Mouse (Mus musculus) heart, adult 8-10 months (tissue): Measurements from ENCODE around the gene Cplx2. TPM values are rescaled to one million over a fixed set of nuclear protein-coding genes. Genes with fewer than 3 reads are reported as not detected.

Experiments
- DNase-seq: peaks from one replicate; pipeline ENCODE4 v3.0.0; 2022; ENCODE audit warnings: low spot score
- total RNA-seq, 4 experiments: library from RNA; stranded (reverse); gene quantifications; 2 replicates each; pipeline ENCODE4 v1.2.4; 2022

Cplx2 gene
- total RNA-seq, 4 experiments from 2014 or later = 2.0 to 3.0 (median 2.5) TPM

GRCm38 (mm10) chr13:54367758-54368157, 3.4 kb upstream of the Cplx2 start:
- DNase-seq = no peak

- DNase-seq = no peak
Observed at GRCm38 (mm10) chr13:54368181-54368580, 3.0 kb upstream of the Cplx2 start.

GRCm38 (mm10) chr13:54371387-54372330, 510 bp downstream of the Cplx2 start:
- DNase-seq = peak; percentile 51

GRCm38 (mm10) chr13:54372665-54373064, 1.5 kb downstream of the Cplx2 start:
- peak; percentile 7 for DNase-seq

GRCm38 (mm10) chr13:54374106-54374706, 3.1 kb downstream of the Cplx2 start:
- DNase-seq = no peak

- DNase-seq = no peak
Observed at GRCm38 (mm10) chr13:54375497-54376495, 4.6 kb downstream of the Cplx2 start.

- no peak for DNase-seq
Observed at GRCm38 (mm10) chr13:54376736-54377135, 5.6 kb downstream of the Cplx2 start.

- no peak for DNase-seq
Observed at GRCm38 (mm10) chr13:54378051-54378450, 6.9 kb downstream of the Cplx2 start.

GRCm38 (mm10) chr13:54380421-54380820, 9.3 kb downstream of the Cplx2 start:
- no peak for DNase-seq

GRCm38 (mm10) chr13:54381396-54381795, 10.2 kb downstream of the Cplx2 start:
- no peak for DNase-seq

- no peak for DNase-seq
Observed at GRCm38 (mm10) chr13:54383531-54383930, 12.4 kb downstream of the Cplx2 start.

GRCm38 (mm10) chr13:54384518-54384917, 13.4 kb downstream of the Cplx2 start:
- DNase-seq = no peak

- no peak for DNase-seq
Observed at GRCm38 (mm10) chr13:54385008-54386004, 14.2 kb downstream of the Cplx2 start.

- no peak for DNase-seq
Observed at GRCm38 (mm10) chr13:54389971-54390564, 18.9 kb downstream of the Cplx2 start.

GRCm38 (mm10) chr13:54390565-54391013, 19.4 kb downstream of the Cplx2 start:
- no peak for DNase-seq

- no peak for DNase-seq
Observed at GRCm38 (mm10) chr13:54391313-54391712, 20.2 kb downstream of the Cplx2 start.

- DNase-seq = no peak
Observed at GRCm38 (mm10) chr13:54397069-54397468, 25.9 kb downstream of the Cplx2 start.

GRCm38 (mm10) chr13:54400565-54401179, 29.5 kb downstream of the Cplx2 start:
- DNase-seq = no peak

GRCm38 (mm10) chr13:54401180-54401569, 30.0 kb downstream of the Cplx2 start:
- DNase-seq = no peak
